Mouse (Mus musculus) thymus, adult 2 months (tissue): ENCODE measurements around the gene Tmem30b.

Source experiments
- CTCF ChIP-seq: fragments of 200-500 bp; IDR thresholded peaks from 2 replicates; pipeline ENCODE4 v1.5.1; 2012; ENCODE audit warnings: mild to moderate bottlenecking, control low read depth, low read length, moderate library complexity, borderline replicate concordance; ENCODE audit not compliant: control insufficient read depth, poor library complexity, insufficient read depth; ENCODE audit errors: extremely low read depth
- POLR2A ChIP-seq: fragments of 200-500 bp; IDR thresholded peaks from 2 replicates; pipeline ENCODE4 v1.6.1; 2012; ENCODE audit warnings: mild to moderate bottlenecking, low read length, control low read depth, moderate library complexity; ENCODE audit not compliant: control insufficient read depth, poor library complexity, insufficient read depth; ENCODE audit errors: extremely low read depth

- TF ChIP-seq CTCF (no peak), POLR2A (no peak)
Measured at GRCm38 (mm10) chr12:73517022-73517709, 29.0 kb downstream of the Tmem30b start.
